Mouse (Mus musculus): ENCODE data around the gene Shisa3. TPM values are rescaled to one million over a fixed set of nuclear protein-coding genes. Genes with fewer than 3 reads are reported as not detected.

Shisa3 gene
- total and polyA plus RNA-seq, 3 experiments = 0.05 TPM; not detected in 2

DNA sequence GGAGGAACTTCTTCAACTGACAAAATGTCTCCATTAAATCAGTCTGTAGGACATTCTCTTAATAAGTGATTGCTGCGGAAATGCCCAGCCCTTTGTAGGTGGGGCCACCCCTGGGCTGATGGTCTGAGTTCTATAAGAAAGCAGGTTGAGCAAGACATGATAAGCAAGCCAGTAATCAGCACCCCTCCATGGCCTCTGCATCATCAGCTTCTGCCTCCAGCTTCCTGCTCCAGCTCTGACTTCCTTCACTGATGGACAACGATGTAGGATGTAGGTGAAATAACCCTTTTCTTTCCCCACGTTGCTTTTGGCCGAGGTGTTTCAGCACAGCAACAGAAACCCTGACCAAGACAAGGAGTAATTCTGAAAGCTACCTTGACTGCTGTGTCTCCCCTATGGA lies 41.5 kb downstream of the Shisa3 start:
- Histone ChIP-seq H3K4me3 (ENCODE audit: low read depth, low read length) (no peak overlapping the region), H3K36me3 (replicated peaks) (peaks cover 91% of the 10 kb centered on the region), H3K4me1 (ENCODE audit: insufficient read depth, low read depth, low read length) (no peaks in the 10 kb centered on the region), H3K9me3 (replicated peaks) (no peaks in the 10 kb centered on the region), H3K27me3 (ENCODE audit: insufficient read depth, low read length) (no peaks in the 10 kb centered on the region)
- ATAC-seq (ENCODE audit: extremely low read depth, insufficient number of reproducible peaks, low FRiP score, poor library complexity, severe bottlenecking) (no peak), DNase-seq (ENCODE audit: low spot score) (no peak)
- TF ChIP-seq GATA2 (IDR thresholded peaks at IDR 0.05; ENCODE audit: borderline replicate concordance, low read depth, low read length) (no peak), CTCF (IDR thresholded peaks at IDR 0.05; ENCODE audit: low read depth, low read length) (no peak), POLR2AphosphoS5 (IDR thresholded peaks at IDR 0.05; ENCODE audit: insufficient replicate concordance, low read depth, low read length) (no peak), GATA1 (IDR thresholded peaks at IDR 0.05; ENCODE audit: borderline replicate concordance, low read length) (no peak), TAL1 (conservative IDR thresholded peaks at IDR 0.05; ENCODE audit: low read depth, low read length) (no peak)

DNA sequence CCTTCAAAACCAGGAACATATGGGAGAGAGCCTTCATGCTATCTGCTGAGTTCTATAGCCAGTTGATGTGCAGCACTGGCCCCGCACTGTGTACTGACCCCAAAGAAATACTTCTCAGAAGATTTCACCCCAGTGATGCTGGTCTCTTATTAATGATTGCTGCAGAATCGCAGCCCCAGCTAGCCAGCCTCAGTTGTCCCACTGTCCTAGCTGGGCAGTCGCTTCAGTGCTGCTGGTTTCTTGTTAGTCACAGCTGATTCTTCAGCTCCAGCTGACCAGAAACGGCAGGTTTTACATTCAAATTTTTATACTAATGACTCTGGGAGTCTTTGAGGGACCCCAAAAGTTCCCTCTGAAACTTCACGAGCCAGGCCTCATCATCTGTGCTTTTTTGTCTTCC lies 42.3 kb downstream of the Shisa3 start:
- ATAC-seq (ENCODE audit: extremely low read depth, insufficient number of reproducible peaks, low FRiP score, poor library complexity, severe bottlenecking) (no peak), DNase-seq (ENCODE audit: low spot score) (no peak)
- H3K9me3 ChIP-seq (replicated peaks) = no peaks in the 10 kb centered on the region
- H3K4me1 ChIP-seq (ENCODE audit: insufficient read depth, low read depth, low read length) = no peaks in the 10 kb centered on the region
- H3K27me3 ChIP-seq (ENCODE audit: insufficient read depth, low read length) = no peaks in the 10 kb centered on the region
- peaks cover 91% of the 10 kb centered on the region for H3K36me3 ChIP-seq (replicated peaks)
- no peak overlapping the region for H3K4me3 ChIP-seq (ENCODE audit: low read depth, low read length)
- TF ChIP-seq POLR2AphosphoS5 (IDR thresholded peaks at IDR 0.05; ENCODE audit: insufficient replicate concordance, low read depth, low read length) (no peak), GATA2 (IDR thresholded peaks at IDR 0.05; ENCODE audit: borderline replicate concordance, low read depth, low read length) (no peak), TAL1 (conservative IDR thresholded peaks at IDR 0.05; ENCODE audit: low read depth, low read length) (no peak), CTCF (IDR thresholded peaks at IDR 0.05; ENCODE audit: low read depth, low read length) (no peak), GATA1 (IDR thresholded peaks at IDR 0.05; ENCODE audit: borderline replicate concordance, low read length) (no peak)

DNA sequence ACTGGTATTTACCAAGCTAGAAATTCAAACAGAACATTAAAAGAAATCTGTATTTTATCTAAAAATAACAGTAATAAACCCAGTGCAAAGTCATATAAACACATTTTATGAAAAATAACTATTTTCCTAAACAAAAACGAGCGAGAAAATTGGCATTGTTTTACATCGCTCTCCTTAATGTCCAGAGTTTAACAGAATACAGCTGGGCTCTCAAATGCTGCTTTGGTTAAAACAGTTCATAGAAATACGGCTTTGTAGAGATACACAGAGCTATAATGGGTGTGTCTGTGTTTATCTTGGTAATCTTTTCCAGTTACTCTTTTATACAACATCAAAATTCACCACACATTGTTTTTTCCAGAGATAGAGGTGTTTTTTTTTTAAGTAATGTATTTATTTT lies 44.8 kb downstream of the Shisa3 start:
- Histone ChIP-seq H3K9me3 (replicated peaks) (no peaks in the 10 kb centered on the region), H3K4me1 (ENCODE audit: insufficient read depth, low read depth, low read length) (no peaks in the 10 kb centered on the region), H3K36me3 (replicated peaks) (peaks cover 86% of the 10 kb centered on the region), H3K4me3 (ENCODE audit: low read depth, low read length) (no peak overlapping the region), H3K27me3 (ENCODE audit: insufficient read depth, low read length) (no peaks in the 10 kb centered on the region)
- TF ChIP-seq POLR2AphosphoS5 (IDR thresholded peaks at IDR 0.05; ENCODE audit: insufficient replicate concordance, low read depth, low read length) = no peak
- TF ChIP-seq CTCF (IDR thresholded peaks at IDR 0.05; ENCODE audit: low read depth, low read length) = no peak
- no peak for TF ChIP-seq GATA1 (IDR thresholded peaks at IDR 0.05; ENCODE audit: borderline replicate concordance, low read length)
- no peak for TF ChIP-seq TAL1 (conservative IDR thresholded peaks at IDR 0.05; ENCODE audit: low read depth, low read length)
- TF ChIP-seq GATA2 (IDR thresholded peaks at IDR 0.05; ENCODE audit: borderline replicate concordance, low read depth, low read length) = no peak
- ATAC-seq (ENCODE audit: extremely low read depth, insufficient number of reproducible peaks, low FRiP score, poor library complexity, severe bottlenecking) (no peak), DNase-seq (ENCODE audit: low spot score) (no peak)

DNA sequence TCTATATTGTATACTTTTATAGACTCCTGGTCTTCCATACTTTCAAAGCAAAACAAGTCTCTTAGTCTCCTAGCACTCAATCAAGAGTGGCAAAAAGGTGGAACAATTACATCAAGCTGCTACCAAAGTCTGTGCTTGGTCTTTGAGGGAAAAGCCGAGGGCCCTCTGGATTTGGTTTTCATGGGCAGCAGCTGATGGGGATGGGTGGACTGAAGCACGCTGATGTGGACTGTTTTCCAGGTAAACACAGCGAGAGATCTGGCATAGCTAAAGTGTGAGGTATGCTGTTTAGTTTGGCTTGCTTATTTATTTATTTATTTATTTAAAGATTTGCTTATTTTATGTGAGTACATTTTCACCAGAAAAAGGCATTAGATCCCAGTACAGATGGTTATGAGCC lies 45.9 kb downstream of the Shisa3 start:
- Histone ChIP-seq H3K4me3 (ENCODE audit: low read depth, low read length) (no peak overlapping the region), H3K27me3 (ENCODE audit: insufficient read depth, low read length) (no peaks in the 10 kb centered on the region), H3K9me3 (replicated peaks) (no peaks in the 10 kb centered on the region), H3K4me1 (ENCODE audit: insufficient read depth, low read depth, low read length) (no peaks in the 10 kb centered on the region), H3K36me3 (replicated peaks) (peaks cover 83% of the 10 kb centered on the region)
- no peak for DNase-seq (ENCODE audit: low spot score)
- TF ChIP-seq POLR2AphosphoS5 (IDR thresholded peaks at IDR 0.05; ENCODE audit: insufficient replicate concordance, low read depth, low read length) = no peak
- TF ChIP-seq GATA1 (IDR thresholded peaks at IDR 0.05; ENCODE audit: borderline replicate concordance, low read length) = no peak
- TF ChIP-seq CTCF (IDR thresholded peaks at IDR 0.05; ENCODE audit: low read depth, low read length) = no peak
- TF ChIP-seq GATA2 (IDR thresholded peaks at IDR 0.05; ENCODE audit: borderline replicate concordance, low read depth, low read length) = no peak
- no peak for TF ChIP-seq TAL1 (conservative IDR thresholded peaks at IDR 0.05; ENCODE audit: low read depth, low read length)
- no peak for ATAC-seq (ENCODE audit: extremely low read depth, insufficient number of reproducible peaks, low FRiP score, poor library complexity, severe bottlenecking)

DNA sequence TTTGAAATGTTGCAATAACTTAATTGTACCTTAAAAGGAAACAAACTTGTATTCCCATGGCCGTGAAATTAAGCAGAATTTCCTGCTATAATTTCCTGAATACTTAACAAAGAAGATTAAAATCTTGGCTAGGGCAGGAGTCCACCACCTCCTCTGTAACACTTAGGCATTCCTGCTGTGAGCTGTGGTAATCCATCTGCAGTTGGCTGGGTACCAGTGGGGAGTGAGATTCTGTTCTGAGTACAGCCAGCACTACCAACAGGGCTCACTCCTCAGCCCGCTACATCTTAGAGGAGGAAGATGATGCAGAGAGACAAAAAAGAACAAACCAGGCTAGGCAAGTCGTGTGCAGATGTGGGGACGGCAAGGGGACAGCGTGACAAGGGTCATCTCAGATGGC lies 46.9 kb downstream of the Shisa3 start:
- TF ChIP-seq TAL1 (conservative IDR thresholded peaks at IDR 0.05; ENCODE audit: low read depth, low read length) = no peak
- TF ChIP-seq POLR2AphosphoS5 (IDR thresholded peaks at IDR 0.05; ENCODE audit: insufficient replicate concordance, low read depth, low read length) = no peak
- no peak for TF ChIP-seq GATA1 (IDR thresholded peaks at IDR 0.05; ENCODE audit: borderline replicate concordance, low read length)
- TF ChIP-seq CTCF (IDR thresholded peaks at IDR 0.05; ENCODE audit: low read depth, low read length) = no peak
- Histone ChIP-seq H3K4me1 (ENCODE audit: insufficient read depth, low read depth, low read length) (no peaks in the 10 kb centered on the region), H3K4me3 (ENCODE audit: low read depth, low read length) (no peak overlapping the region), H3K36me3 (replicated peaks) (peaks cover 82% of the 10 kb centered on the region), H3K27me3 (ENCODE audit: insufficient read depth, low read length) (no peaks in the 10 kb centered on the region), H3K9me3 (replicated peaks) (no peaks in the 10 kb centered on the region)
- no peak for DNase-seq (ENCODE audit: low spot score)
- no peak for ATAC-seq (ENCODE audit: extremely low read depth, insufficient number of reproducible peaks, low FRiP score, poor library complexity, severe bottlenecking)

DNA sequence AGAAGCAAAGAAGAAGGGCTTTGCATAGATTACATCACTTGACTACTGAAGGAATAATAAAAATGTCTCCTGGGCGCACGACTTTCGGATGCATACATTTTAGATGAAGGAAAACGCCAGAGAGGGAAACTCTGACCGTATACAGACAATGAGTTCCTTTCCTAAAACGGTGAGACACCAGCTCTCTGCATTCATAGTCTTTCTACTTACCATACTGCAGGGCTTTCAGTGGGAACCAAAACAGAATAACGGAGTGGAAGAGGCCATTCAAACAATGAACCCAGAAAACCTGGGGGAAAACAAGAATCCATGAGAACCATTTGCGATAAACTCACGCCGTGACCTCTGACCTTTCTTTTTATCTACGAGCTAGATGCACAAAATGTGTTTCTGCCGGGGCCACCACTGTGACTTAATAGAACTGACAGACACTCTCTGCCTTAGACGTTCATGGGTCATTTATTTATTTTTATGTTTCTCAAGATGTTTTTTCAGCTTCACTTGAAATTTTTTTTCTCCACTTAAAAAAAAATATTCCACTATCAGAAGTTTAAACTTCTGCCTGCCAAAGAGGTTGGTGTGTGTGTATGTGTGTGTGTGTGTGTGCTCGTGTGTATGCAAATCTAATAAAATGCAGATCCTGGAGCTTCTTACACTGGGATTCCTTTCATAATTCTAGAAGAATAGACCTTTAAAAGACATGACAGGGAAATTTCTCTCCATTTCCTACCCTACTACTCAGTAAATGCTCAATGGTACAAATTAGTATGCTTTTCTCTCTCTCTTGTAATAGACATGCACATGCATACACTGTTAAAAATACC lies 48.2 kb downstream of the Shisa3 start:
- no peak overlapping the region for H3K4me3 ChIP-seq (ENCODE audit: low read depth, low read length)
- no peaks in the 10 kb centered on the region for H3K9me3 ChIP-seq (replicated peaks)
- ATAC-seq (ENCODE audit: extremely low read depth, insufficient number of reproducible peaks, low FRiP score, poor library complexity, severe bottlenecking) (no peak), DNase-seq (ENCODE audit: low spot score) (no peak)
- peaks cover 75% of the 10 kb centered on the region for H3K36me3 ChIP-seq (replicated peaks)
- no peaks in the 10 kb centered on the region for H3K4me1 ChIP-seq (ENCODE audit: insufficient read depth, low read depth, low read length)
- H3K27me3 ChIP-seq (ENCODE audit: insufficient read depth, low read length) = no peaks in the 10 kb centered on the region
- TF ChIP-seq TAL1 (conservative IDR thresholded peaks at IDR 0.05; ENCODE audit: low read depth, low read length) (no peak), GATA1 (IDR thresholded peaks at IDR 0.05; ENCODE audit: borderline replicate concordance, low read length) (no peak), POLR2AphosphoS5 (IDR thresholded peaks at IDR 0.05; ENCODE audit: insufficient replicate concordance, low read depth, low read length) (no peak), CTCF (IDR thresholded peaks at IDR 0.05; ENCODE audit: low read depth, low read length) (no peak), GATA2 (IDR thresholded peaks at IDR 0.05; ENCODE audit: borderline replicate concordance, low read depth, low read length) (no peak)
